Mouse (Mus musculus) left cerebral cortex, adult 2 months (tissue): ENCODE data around the gene Arhgap11a. TPM values are rescaled to one million over a fixed set of nuclear protein-coding genes. Genes with fewer than 3 reads are reported as not detected.

Experiments used
- DNase-seq, 2 experiments: peaks; one replicate each; pipeline ENCODE4 v3.0.0; 2021 to 2022; ENCODE audit warnings: low spot score in 2 of 2, mixed read lengths in 1 of 2; ENCODE audit errors: extremely low spot score in 1 of 2
- H3K27ac ChIP-seq: fragments of 200-600 bp; 2 replicates; pipeline ENCODE4 v1.8.1; 2022
- H3K4me3 ChIP-seq: fragments of 200-600 bp; 2 replicates; pipeline ENCODE4 v1.8.1; 2022
- CTCF ChIP-seq: fragments of 200-600 bp; IDR thresholded peaks from 2 replicates; pipeline ENCODE4 v1.8.1; 2022; ENCODE audit warnings: antibody characterized with exemption, mild to moderate bottlenecking, moderate library complexity
- intact Hi-C: fragments of 180-260 bp; cut with DNase I; formaldehyde crosslinking; loops from one replicate; pipeline ENCODE4 v1.15.1; 2025
- total RNA-seq, 2 experiments: library from RNA; stranded (reverse); gene quantifications; 2 replicates each; pipeline ENCODE4 v1.2.3; 2021

The Arhgap11a gene
- total RNA-seq, 2 experiments from 2014 or later: 2.0 to 2.2 TPM

- Histone ChIP-seq H3K27ac (no peak overlapping the region), H3K4me3 (no peak overlapping the region)
- no peak for DNase-seq
- no peak for TF ChIP-seq CTCF
- intact Hi-C loops: no loop called here
Observed at GRCm38 (mm10) chr2:113839488-113839887, 9.0 kb downstream of the Arhgap11a start.

- Histone ChIP-seq H3K4me3 (no peak overlapping the region), H3K27ac (no peak overlapping the region)
- intact Hi-C loops: no loop called here
- no peak for DNase-seq
- no peak for TF ChIP-seq CTCF
Observed at GRCm38 (mm10) chr2:113835219-113835618, 13.2 kb downstream of the Arhgap11a start.

GRCm38 (mm10) chr2:113828943-113829882, 19.2 kb downstream of the Arhgap11a start, which contains the start of gene Scg5:
Gene Scg5, minus strand, starts transcription at chr2:113829121.
- H3K27ac ChIP-seq: peak within 1 kb of the TSS; percentile 88
- peak; percentile 82 to 85 for DNase-seq
- H3K4me3 ChIP-seq: peak within 1 kb of the TSS; percentile 53
- TF ChIP-seq CTCF: no peak
- intact Hi-C loops: loop anchor here (2.0 to 10.0 kb wide), 3 partner anchors 20 to 504 kb away; partner anchors contain the start of genes Arhgap11a and Fmn1

GRCm38 (mm10) chr2:113828086-113828942, 20.1 kb downstream of the Arhgap11a start:
- no peak for DNase-seq
- H3K27ac ChIP-seq: peak overlapping the region; percentile 88
- peak overlapping the region; percentile 53 for H3K4me3 ChIP-seq
- intact Hi-C loops: loop anchor here (2.0 to 10.0 kb wide), 3 partner anchors 20 to 504 kb away; partner anchors contain the start of genes Arhgap11a and Fmn1
- TF ChIP-seq CTCF: no peak

- intact Hi-C loops: loop anchor here (5.0 to 10.0 kb wide), 4 partner anchors 177 to 499 kb away; partner anchors contain the start of gene Fmn1
- peak; percentile 88 for TF ChIP-seq CTCF
- DNase-seq: no peak
- H3K4me3 ChIP-seq: no peak overlapping the region
- no peak overlapping the region; the same call in 1 of the 2 replicates for H3K27ac ChIP-seq
Observed at GRCm38 (mm10) chr2:113823909-113824308, 24.6 kb downstream of the Arhgap11a start.

GRCm38 (mm10) chr2:113822367-113822766, 26.1 kb downstream of the Arhgap11a start:
- intact Hi-C loops: loop anchor here (5.0 to 10.0 kb wide), 4 partner anchors 175 to 498 kb away; partner anchors contain the start of gene Fmn1
- Histone ChIP-seq H3K27ac (no peak overlapping the region), H3K4me3 (no peak overlapping the region)
- no peak for TF ChIP-seq CTCF
- DNase-seq: no peak

GRCm38 (mm10) chr2:113821176-113821734, 27.2 kb downstream of the Arhgap11a start:
- no peak for DNase-seq
- intact Hi-C loops: loop anchor here (1.0 to 10.0 kb wide), 5 partner anchors 174 to 496 kb away; partner anchors contain the start of gene Fmn1
- peak overlapping the region; percentile 32; the same call in 1 of the 2 replicates for H3K27ac ChIP-seq
- H3K4me3 ChIP-seq: no peak overlapping the region
- TF ChIP-seq CTCF: no peak

GRCm38 (mm10) chr2:113820117-113820516, 28.3 kb downstream of the Arhgap11a start:
- Histone ChIP-seq H3K4me3 (no peak overlapping the region), H3K27ac (no peak overlapping the region)
- intact Hi-C loops: loop anchor here (5.0 to 10.0 kb wide), 4 partner anchors 173 to 495 kb away; partner anchors contain the start of gene Fmn1
- no peak for DNase-seq
- TF ChIP-seq CTCF: no peak

- no peak overlapping the region for H3K4me3 ChIP-seq
- no peak for TF ChIP-seq CTCF
- H3K27ac ChIP-seq: no peak overlapping the region; the same call in 1 of the 2 replicates
- intact Hi-C loops: no loop called here
- no peak for DNase-seq
Observed at GRCm38 (mm10) chr2:113817681-113818606, 30.5 kb downstream of the Arhgap11a start.

GRCm38 (mm10) chr2:113807640-113808039, 40.8 kb downstream of the Arhgap11a start:
- H3K27ac ChIP-seq: no peak overlapping the region
- peak; percentile 57 to 60 for DNase-seq
- TF ChIP-seq CTCF: peak; percentile 73
- intact Hi-C loops: loop anchor here (5.0 kb wide), 2 partner anchors 270 to 310 kb away; no protein-coding TSS in a partner anchor
- H3K4me3 ChIP-seq: no peak overlapping the region
